Mouse (Mus musculus) thymus, postnatal 10 days (tissue): ENCODE results near the gene Dclk1.
A peak's percentile ranks its signal among the peaks of the same experiment; 100 is the strongest.

Source experiments
- DNase-seq, 2 experiments: peaks; one replicate each; pipeline ENCODE4 v3.0.0; 2021; ENCODE audit warnings: low spot score in 2 of 2

The Dclk1 gene

GRCm38 (mm10) chr3:55499298-55499697, 257.1 kb downstream of the Dclk1 start:
- no peak for DNase-seq

GRCm38 (mm10) chr3:55510198-55510597, 268.0 kb downstream of the Dclk1 start:
- DNase-seq: no peak

GRCm38 (mm10) chr3:55511658-55512057, 269.5 kb downstream of the Dclk1 start:
- no peak for DNase-seq

DNA sequence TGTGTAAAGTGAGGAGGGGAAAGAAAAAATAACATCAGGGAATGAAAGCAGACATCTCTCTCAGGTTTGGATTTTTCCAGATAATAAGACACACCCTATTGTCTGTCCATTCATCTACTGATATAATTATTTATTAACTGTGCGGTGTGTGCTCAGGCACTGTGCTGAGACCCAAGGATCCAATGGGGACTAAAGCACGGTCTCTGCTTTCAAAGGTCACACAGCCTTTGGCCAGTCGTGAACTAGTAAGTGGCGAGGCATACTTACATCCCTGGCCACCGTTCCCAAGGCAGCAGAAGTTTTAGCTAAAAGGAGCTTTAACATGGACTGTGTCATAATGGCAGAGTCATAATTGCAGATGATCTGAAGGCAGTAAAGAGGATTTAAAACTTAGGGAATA, 273.8 kb downstream of the Dclk1 start:
- no peak for DNase-seq

- no peak for DNase-seq
Observed at GRCm38 (mm10) chr3:55517454-55518014, 275.4 kb downstream of the Dclk1 start.

DNA sequence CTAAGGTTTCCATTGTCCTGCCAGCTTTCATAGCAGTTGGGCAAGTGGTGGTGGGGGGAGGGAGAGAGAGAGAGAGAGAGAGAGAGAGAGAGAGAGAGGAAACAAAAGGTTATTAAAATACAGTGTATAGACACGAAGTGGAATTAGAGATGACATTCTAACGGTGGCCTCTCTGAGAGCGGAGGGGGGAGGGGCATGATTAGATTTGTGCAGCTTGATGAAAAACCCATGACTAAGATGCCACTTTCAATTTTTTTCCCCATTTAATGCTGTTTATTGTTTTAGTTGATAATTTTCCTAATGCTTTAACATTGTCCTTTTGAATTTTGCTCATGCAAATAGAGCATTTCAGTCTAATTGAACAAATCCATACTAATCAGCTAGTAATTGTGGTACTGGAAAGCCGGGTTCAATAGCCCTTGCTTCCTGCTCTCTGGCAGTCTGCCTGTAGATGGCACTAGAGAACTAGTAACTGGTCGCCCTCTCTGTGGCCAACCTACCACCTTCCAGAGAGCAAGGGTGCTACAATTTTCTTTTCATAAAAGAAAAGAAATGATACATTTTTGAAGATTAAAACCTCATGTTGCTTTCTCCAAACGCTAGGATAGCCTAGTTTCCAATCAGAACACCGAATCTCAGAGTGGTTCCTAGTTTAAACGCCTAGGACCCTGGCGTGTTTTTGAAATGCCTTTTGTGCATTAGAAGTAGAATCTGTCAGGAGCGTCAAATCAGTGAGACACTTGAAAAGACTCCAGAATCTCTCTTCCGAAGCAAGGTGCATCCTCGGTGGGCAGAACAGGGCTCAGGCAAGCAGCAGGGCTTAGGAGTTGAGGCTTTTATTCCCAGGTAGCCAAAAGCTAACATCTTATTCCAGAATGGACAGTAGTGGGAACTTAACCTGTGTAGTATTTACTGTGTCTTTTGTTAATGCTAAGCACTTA, 278.3 kb downstream of the Dclk1 start:
- DNase-seq: peak; percentile 8 to 54

- no peak for DNase-seq
Observed at GRCm38 (mm10) chr3:55521776-55522175, 279.6 kb downstream of the Dclk1 start.

DNA sequence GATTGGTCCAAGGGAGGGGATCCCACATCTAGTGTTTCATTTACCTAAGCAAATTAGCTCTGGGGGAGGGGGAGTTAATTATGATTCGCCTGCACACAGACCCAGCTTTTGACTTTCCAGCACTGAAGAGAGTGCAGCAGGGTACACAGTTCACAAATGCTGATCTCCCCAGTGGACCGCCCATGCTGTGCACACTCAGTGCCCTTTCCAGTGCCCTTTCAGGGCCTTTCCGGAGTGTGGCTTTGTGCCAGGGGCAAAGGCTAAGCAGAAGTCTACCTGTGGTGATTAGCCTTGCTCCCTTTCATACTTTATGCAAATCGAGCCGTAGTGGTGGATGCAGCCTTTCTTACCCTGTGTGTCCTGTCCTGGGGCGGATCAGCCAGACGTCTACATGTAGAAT, 281.1 kb downstream of the Dclk1 start:
- DNase-seq: no peak

DNA sequence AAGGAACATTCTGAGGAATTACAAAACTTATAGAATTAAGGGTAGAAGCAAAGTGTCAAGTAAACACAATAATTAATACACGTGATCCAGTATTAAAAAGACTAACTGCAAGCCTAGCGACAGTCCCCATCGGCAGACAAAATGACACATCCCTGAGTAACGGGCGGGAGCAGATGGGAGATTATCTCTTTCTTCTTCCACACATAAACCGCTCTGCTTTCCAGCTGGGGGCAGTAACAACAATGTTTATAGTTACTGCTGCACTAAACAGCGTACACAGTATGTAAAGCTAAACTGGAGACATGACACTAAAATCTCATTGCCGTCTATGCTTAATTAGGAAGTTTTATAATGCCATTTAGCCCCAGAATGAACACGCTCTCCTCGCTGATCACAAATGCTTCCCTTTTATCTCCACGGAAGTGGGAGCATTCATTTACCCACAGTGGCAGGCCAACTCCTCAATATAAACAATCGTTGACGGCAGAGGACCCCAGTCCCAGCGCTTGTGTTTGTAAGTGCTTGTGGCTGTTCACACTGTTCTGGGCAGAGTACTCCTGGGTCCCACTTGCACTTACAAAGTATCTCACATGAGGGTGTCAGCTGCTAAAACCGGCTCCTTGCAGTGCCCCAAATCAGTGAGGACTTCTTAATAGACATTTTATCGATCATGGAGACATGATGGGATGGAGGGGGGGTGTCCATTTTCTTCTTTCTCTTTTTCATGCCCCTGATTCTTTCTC, 281.7 kb downstream of the Dclk1 start:
- DNase-seq: no peak

GRCm38 (mm10) chr3:55524491-55525195, 282.5 kb downstream of the Dclk1 start:
- no peak for DNase-seq

DNA sequence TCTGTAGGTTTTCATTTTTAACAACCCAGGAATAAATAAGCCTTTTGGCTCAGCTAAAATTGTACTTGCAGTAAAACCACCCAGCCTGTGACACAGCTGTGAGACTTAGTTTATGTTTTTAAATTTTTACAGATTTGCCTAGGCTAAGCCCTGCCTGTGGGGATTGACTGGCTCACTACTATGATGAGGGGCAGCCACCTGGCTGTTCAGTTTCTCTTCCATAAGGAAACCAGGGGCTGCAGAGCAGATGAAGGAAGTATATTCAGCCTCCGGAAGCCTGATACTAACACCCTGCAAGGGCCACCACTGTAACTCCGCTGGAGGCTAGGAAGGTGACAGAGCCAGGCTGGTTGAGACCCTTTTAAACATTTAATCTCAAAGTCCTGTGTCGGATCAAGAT, 284.3 kb downstream of the Dclk1 start:
- no peak for DNase-seq

DNA sequence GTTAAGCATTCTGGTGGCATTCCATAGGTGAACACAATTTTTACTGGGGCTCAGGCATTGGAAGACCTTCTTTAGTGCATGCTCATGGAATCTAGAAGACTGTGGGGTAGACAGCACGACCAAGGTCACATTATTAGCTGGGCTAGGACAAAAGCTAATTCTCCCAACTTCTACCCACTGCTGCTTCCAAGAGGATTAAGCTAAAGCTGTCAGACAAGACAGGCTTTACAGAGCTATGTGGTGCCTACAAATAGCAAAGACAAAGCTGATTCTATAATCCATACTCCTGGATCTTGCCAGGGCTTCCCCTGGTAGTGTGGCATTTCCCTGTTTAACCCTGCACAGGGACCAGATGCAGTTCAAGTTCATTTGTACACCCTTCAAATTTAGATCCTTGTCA, 285.4 kb downstream of the Dclk1 start:
- no peak for DNase-seq

DNA sequence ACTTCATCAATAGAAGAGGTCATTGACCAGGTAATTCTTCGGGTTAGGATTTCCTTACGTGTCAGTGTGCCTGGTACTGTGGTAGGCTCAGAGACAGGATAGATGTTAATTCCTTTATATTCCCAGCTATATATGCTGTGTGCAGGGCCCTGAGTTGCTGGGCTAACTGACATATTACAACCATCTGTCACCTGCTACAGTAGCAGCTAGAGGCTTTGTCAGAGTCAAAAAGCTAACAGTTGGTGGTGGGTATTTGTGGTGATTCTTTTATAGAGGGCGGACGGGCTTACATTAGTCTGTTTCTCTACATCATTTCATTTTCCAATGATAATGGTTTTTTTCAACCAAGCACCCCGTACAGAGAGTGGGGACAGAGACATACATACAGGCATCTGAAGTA, 285.8 kb downstream of the Dclk1 start:
- no peak for DNase-seq

DNA sequence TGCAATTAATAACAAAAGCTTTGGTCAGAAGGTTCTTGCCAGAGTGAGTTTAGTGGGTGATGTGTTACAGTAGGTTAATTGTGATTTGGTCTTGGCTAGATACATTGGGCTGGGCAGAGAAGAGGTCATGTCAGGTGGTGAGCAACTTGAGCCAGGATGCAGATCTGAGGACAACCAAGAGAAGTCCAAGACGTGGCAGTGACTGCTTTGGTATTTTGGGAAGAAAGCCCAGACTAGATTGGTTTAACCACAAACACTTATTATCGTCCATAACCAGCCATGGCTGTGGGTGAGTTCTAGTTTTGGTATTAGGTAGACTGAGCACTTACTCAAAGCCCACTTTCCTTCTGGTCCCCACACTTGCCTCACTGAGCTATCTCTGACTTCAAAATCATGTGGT, 287.2 kb downstream of the Dclk1 start:
- DNase-seq: no peak

GRCm38 (mm10) chr3:55531204-55532044, 289.3 kb downstream of the Dclk1 start:
- DNase-seq: no peak

DNA sequence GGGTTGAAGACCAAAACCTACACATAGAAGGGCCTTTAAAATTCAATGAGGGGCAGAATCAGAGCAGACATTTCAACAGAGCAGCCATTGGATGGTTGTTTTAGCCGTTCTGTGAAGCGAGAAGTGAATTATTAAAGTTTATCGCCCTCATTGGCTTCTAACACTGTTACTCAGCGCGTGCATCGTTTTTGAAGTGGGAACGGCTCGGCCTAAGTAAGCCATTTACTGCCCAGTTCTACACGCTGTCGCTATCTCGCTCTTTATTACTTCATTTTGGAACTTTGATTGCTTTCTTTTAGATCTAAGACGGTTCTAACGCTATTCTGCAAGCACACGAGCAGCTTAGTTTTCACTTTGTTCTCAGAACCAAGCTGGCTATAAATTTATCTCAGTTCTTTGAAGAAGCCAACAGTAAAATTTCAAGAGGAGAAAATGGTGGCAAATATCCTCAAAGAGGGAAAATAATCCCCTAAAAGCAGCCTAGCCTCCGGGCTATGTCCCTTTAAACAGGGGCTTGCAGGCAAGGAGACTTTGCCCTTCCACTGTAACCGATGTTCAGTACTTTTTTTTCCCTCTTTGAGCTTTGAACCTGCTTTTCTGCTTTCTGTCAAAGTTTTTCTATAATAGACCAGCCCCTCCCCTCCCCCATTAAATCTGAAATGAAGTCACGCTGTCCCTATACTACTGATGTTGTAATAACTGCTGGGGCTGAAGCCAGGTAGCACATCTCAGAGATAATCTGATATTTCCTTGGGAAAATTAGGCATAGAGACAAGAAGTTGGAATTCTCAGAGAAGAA, 290.2 kb downstream of the Dclk1 start:
- no peak for DNase-seq

GRCm38 (mm10) chr3:55535591-55536200, 293.5 kb downstream of the Dclk1 start:
- no peak for DNase-seq

- DNase-seq: no peak
Observed at GRCm38 (mm10) chr3:55536901-55537300, 294.7 kb downstream of the Dclk1 start.

- no peak for DNase-seq
Observed at GRCm38 (mm10) chr3:55537714-55538113, 295.6 kb downstream of the Dclk1 start.

DNA sequence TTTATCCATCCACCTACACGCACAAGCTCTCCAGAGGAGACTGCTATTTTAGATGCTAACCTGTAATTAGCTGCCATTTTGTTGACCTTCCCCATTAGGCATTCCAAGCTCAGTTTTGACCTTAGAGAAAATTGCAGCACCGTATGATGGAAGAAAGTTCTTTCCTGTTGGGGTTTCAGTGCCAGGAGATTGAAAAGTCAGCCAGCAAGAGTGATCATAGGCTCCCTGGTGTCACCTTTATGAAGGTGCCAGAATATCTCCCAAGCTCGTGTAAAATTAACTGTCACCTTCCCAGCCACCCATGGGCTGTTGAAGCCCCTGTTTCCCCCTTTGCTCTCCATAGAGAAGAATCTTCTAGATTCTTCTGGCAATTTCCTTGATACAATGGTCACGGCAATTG, 297.2 kb downstream of the Dclk1 start:
- DNase-seq: no peak
